Mouse (Mus musculus) kidney, adult 10 weeks (tissue): ENCODE results near the gene Olfr1437. TPM values are rescaled to one million over a fixed set of nuclear protein-coding genes. Genes with fewer than 3 reads are reported as not detected.

Experiments used
- polyA plus RNA-seq: library from polyadenylated mRNA; stranded (reverse); fragments of 350-450 nt; fragmentation: Illumina TruSeq; extraction: RNeasy Lipid Tissue Mini Kit (QIAGEN cat#74804); gene quantifications from one replicate; pipeline ENCODE4 v1.2.3, GENCODE M21; 2014; ENCODE audit warnings: low read depth, low replicate concordance

Olfr1437 gene
- not detected for polyA plus RNA-seq

DNA sequence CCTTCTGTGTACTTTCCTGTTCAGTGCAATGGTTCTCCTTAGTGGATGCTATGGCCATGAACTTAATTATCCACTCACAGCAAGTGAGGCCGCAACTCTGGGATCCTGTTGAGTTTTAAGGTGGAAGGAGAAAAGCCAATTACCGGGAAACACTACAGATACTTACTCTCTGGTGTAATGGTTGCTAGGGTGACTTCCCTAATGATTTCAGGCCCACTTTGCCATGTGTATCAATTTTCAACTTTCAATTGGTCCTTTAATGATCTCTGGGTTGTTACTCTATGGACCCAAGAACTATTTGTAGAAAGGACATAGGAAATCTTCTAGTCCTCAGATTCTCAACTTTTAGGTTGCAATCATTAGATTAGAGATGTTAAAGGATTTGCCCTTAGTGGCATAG, at the start of gene Olfr1437:
Gene Olfr1437 (minus strand): TSS at position 101 of the 400 bp plus-strand sequence.

DNA sequence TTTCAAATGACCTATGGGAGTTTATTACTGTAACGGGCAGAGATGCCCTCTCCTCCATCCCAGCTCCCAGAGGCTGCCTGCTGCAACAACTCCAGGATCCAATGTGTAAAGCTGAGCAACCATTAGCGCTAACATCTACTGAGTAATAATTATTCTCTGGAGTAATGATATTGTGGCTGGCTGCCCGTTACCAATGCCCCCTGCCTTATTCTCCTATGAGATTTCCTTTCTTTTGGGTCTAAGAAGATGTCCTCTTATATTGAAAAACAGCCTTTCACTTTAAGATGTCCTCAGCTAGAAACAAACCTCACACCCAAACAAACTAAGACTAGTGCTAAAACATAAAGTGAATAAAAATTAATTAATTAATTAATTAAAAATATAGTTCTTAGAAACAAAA, 10.9 kb upstream of the Olfr1437 start, which contains the start of gene Olfr1438-ps1:
Gene Olfr1438-ps1 (minus strand): TSS at position 101 of the 400 bp plus-strand sequence.

DNA sequence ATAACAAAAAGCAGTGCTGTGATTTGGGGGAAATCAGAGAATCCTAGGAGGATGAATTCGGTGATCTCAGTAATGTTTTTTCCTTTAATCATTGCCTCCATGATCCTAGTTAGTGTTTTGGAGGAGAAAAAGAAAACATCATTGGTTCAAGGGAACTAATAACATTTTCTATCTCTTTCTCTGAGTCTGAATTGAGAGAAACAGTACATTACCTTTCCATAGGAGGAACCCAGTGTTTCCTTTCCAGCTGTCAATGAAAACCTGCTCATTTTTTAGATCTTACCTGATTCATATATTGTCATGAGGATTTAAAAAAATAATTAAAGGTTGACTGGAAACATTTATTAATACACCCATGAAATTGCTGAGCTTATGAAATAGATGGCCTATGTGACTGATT, 25.9 kb downstream of the Olfr1437 start, which contains the start of gene Olfr1436:
Gene Olfr1436 (minus strand): TSS at position 101 of the 400 bp plus-strand sequence.

DNA sequence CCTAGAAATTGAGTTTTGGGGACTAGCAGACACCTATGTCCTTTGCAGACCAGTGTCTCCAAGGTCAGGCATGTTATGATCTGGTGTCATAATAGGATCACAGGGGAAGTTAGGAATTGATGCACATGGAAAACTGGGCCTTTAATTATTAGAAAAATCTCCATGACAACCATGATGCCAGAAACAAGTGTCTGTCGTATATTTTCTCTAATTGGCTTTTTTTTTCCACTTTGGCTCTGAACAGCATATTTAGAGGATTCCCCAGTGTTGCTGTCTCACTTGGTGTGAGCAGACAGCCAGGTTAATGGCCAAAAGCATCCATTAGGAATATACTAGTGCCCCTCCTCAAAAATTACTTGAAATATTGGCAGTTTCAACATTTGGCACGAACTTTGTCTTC, 45.3 kb downstream of the Olfr1437 start, which contains the start of gene Olfr1434:
Gene Olfr1434 (plus strand): TSS at position 301 of the 400 bp plus-strand sequence.

Other genes with a start within 250 kb of the Olfr1437 start
- gene Olfr1425, start 247.4 kb downstream of the Olfr1437 start, polyA plus RNA-seq, result not detected
- gene Olfr1426, start 233.1 kb downstream of the Olfr1437 start, polyA plus RNA-seq, result not detected
- not detected for gene Olfr1427, start 221.8 kb downstream of the Olfr1437 start, polyA plus RNA-seq
- gene Olfr1428, start 209.2 kb downstream of the Olfr1437 start, polyA plus RNA-seq, result not detected
- not detected for gene Olfr76, start 201.9 kb downstream of the Olfr1437 start, polyA plus RNA-seq
- gene Olfr1555-ps1, start 155.0 kb downstream of the Olfr1437 start, polyA plus RNA-seq, result not detected
- gene Olfr1431, start 124.5 kb downstream of the Olfr1437 start, polyA plus RNA-seq, result not detected
- not detected for gene Olfr1432, start 92.5 kb downstream of the Olfr1437 start, polyA plus RNA-seq
- not detected for gene Olfr262, start 83.4 kb downstream of the Olfr1437 start, polyA plus RNA-seq
- not detected for gene Olfr235, start 64.1 kb downstream of the Olfr1437 start, polyA plus RNA-seq
- not detected for gene Olfr1434, start 45.2 kb downstream of the Olfr1437 start, polyA plus RNA-seq
- not detected for gene Olfr1436, start 26.0 kb downstream of the Olfr1437 start, polyA plus RNA-seq
- gene Olfr1438-ps1, start 10.8 kb upstream of the Olfr1437 start, polyA plus RNA-seq, result not detected
- gene Olfr1440, start 62.2 kb upstream of the Olfr1437 start, polyA plus RNA-seq, result not detected
- gene Olfr1441, start 92.3 kb upstream of the Olfr1437 start, polyA plus RNA-seq, result not detected
- not detected for gene Pfpl, start 102.8 kb upstream of the Olfr1437 start, polyA plus RNA-seq
- gene Mpeg1, start 135.7 kb upstream of the Olfr1437 start, polyA plus RNA-seq, result 12.6 TPM
- 15.2 TPM for gene Dtx4, start 176.4 kb upstream of the Olfr1437 start, polyA plus RNA-seq
- gene Fam111a, start 220.6 kb upstream of the Olfr1437 start, polyA plus RNA-seq, result 7.9 TPM